Mouse (Mus musculus) gastrocnemius, adult 18-20 months (tissue): ENCODE results near the gene Gm4131. TPM values are rescaled to one million over a fixed set of nuclear protein-coding genes. Genes with fewer than 3 reads are reported as not detected.

ENCODE experiments used
- DNase-seq: peaks from one replicate; pipeline ENCODE4 v3.0.0; 2021; ENCODE audit warnings: low spot score
- total RNA-seq, 2 experiments: library from RNA; stranded (reverse); gene quantifications; 2 replicates each; pipeline ENCODE4 v1.2.3; 2021

Gm4131 gene
- total RNA-seq, 2 experiments from 2014 or later: not detected

DNA sequence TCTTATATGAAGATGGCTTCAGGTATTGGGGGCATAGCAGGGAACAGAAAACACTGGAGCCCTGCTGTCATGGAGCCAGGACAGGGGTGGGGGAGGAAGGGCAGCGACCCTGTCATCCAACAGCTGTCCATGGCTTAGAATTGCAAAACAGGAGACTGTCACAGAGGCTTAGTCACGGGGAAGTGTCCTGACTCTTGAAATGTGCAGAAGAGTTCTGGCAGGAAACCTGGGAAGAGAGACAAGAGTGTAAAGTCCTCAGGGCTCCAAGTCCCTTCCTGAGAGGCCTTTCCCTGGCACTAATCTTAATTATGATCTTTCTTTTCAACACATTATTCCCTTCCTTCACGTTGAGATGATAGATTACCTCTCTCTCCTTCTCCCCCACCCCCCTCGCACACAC lies 16.6 kb downstream of the Gm4131 start:
- no peak for DNase-seq

DNA sequence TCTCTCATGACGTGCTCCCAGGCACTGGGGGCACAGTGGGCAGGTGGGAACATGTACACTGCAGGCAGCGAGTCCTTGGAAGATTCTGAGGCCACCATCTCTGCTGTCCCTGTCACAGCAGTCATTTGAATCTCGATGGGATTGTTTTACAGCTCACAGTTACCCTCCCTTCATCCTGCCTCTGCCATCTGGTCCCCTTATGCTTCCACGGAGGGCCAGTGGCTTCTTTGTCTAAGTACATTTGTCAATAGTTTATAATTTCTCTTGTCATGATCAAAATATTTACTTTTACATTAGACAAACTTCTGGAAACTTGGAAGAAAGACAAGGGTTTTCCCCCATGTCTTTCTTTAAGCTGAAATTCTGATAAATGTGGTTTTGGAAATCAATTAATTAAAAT lies 20.0 kb downstream of the Gm4131 start:
- DNase-seq: no peak

DNA sequence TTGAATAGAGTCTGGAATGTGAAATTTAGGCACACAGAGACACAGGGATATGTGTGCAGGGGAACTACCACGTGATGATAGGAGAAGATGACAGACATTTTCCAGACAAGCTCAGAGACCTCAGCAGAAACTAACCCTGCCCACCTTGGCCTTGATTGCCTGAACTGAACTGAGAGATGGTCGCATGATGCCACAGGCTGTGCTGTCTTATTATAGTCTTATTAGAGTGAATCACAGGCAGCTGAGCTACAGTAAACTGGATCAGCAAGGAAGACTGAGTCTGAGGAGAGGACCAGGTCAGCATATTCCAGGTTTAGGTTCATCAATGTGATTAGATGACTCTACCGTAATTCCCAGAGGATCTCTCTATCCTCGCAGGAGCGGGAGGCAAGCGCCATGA lies 20.4 kb downstream of the Gm4131 start:
- no peak for DNase-seq

DNA sequence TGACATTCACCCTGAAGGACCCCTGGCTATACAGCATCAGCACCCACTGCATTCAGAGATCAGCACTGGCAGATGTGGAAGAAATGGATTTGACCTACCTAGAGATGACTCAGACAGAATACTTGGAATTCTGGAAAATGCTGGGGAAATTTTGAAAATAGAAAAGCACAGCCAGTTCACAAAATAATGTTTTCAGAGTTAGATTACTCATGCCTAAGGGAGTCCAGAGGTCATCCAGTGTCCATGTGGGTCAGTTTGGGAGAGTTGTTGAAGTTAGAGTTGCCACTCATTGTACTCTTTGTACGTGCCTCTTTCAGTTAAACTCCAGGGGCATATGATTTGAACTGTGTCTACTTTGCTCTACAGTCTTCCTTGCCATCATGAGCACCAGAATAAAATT lies 25.0 kb downstream of the Gm4131 start:
- DNase-seq: peak; percentile 40

DNA sequence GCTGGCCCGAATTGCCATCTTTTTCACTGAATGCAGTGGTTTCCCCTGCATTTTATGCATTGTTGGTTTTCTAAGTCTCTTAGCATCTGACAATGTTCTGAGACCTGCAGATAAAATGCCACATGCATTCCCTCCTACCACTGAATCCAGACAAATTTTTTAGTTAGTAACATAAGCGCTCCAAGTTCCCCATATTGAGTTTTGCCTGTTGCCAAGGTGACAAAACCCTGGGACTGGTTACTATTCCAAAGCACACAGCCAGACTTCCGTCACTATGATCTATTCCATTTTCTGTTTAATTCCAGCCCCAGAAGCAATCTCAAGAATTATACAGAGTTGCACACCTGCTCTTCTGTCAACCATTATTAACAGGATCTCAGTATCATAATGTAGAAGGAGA lies 26.9 kb downstream of the Gm4131 start:
- DNase-seq: peak; percentile 16

DNA sequence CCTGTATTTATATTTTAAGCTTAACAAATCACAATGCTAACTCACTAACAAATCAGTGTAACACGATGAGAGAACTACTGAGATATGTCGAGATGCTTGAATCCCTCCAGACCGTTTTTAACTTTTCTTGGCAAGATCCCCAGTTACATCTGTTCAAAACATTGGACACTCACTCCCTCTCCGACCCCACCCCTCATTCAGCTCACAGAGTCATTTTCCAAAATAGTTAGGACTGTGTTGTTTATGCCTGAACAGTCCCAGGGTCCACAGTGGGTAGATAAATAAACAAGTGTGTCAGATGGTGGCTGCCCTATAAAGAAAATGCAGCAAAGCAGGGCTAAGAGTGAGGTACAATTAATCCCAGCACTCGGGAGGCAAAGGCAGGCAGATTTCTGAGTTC lies 29.7 kb downstream of the Gm4131 start:
- peak; percentile 16 for DNase-seq

DNA sequence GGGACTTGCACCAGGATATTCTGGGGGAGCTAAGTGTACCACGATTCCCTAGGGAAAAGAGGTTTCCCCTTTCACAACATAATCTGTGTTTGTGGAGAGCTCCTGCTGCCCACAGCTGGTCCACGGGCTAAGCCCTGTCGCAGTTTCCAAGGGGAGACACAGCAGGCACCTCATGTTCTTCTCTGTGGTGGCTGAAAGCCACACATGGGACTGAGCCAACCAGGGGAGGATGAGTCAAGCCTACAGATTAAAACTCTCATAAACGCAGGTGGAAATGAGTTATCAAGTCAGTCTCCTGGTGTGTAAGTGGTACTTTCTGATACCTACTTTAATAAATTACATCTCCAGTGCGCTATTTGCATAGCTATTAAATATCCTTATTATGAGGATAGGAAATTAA lies 30.6 kb downstream of the Gm4131 start:
- peak; percentile 41 for DNase-seq

DNA sequence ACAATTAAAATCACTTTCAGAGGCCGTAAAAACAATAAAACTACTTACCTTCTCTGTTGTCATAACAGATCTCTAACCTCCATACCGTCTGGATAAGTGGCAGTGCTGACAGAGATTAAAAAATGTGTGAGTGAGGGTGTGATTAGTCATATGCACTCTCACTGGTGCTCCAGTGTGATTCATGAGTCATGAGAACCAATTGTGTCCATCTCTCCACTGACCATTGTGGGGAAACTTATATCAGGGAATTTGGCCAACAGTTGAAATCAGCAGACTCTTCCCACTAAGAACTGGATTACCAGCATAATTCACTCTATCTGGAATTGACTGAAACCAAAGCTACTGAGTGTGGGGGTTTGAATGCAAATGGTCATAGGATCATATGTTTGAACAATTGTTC lies 35.8 kb downstream of the Gm4131 start:
- DNase-seq: no peak

DNA sequence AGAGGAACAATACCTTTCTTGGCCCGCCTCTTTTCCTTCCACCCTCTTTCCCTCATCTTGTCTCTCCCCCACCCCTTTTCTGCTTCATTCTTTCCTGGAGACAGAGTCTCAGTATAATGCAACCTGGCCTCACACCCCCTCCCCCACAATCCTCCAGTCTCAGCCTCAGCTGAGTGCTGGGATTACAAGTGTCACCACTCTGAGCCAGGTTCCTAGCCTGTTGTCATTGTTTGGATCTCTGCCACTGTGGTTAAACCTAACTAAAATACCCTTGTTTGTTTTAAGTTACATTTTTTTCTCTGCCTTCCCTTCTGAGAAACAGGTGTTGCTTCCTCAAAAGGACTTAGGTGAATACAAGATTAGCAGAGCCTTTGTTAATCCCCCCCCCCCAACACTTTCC lies 53.9 kb downstream of the Gm4131 start:
- no peak for DNase-seq

DNA sequence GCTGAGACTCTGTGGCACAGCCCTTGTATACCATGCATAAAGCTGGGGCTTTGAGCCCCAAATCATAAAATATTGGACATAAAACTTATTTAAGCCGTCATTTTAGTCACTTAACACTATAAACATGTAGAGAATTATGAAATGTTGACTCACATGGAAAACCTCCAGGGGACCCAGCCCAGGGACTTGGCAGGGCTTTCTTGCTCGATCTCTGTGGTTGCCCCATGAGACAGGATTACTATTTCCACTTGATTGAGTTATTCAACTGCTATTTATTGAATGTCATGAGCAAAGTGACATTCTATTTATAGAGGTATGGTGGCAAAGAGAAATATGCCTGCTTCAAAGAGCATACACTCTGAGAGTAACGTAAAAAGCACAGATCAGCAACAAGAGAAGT lies 57.4 kb downstream of the Gm4131 start:
- peak; percentile 70 for DNase-seq

DNA sequence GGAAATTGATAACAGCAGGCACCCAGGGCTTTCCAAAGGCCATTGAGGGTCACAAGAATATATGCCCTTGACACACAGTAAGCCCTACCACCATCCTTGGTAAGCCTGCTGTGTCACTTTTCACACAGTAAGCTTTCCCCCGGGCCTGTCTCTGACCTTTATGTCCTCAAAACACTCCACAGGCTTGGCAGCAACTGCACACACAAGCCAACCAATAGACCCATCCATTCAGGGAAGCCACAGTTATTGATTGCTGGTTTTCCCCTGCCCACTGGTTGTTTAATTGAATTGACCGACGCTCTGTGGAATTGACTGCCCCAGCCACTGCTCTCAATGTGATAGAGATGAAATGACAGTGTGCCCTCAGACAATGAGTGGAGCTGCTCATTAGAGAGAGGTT lies 60.5 kb downstream of the Gm4131 start:
- DNase-seq: no peak

DNA sequence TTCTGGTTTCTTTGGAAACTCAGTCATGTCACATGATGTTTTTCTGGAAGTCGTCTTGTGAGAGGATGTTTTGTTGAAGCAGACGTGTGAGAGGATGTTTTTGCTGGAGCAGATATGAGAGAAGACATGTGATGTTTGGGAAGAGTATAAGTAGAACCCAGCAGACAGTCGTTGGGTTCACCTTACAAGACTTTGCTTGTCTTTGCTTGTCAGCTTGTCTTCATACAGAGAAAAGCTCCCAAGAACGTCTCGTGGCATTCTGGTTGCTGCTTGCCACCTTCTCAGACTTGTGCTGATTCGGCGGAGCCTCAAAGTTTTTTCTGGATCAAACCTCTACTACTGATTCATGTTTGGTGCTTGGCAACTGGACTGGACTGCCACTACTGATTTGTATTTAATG lies 69.3 kb downstream of the Gm4131 start:
- no peak for DNase-seq

DNA sequence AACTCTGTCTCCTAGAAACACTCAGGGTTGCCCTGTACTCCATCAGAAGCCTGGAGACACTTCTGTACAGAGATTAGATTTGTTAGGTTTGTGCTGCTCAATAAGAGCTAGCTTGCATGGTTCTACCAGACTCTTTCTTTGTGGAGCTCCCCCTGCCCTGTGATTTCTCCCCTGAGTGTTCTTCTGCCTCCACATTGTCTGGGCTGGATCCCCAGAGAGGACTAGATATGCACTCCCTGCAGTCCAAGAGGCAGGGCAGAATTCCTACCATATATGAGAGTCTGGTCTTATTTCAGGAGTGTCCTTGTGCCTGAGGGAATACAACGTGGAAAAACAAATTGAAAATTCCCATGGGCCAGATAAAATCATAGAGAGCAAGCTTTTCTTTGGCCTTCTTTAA lies 70.2 kb downstream of the Gm4131 start:
- DNase-seq: no peak

DNA sequence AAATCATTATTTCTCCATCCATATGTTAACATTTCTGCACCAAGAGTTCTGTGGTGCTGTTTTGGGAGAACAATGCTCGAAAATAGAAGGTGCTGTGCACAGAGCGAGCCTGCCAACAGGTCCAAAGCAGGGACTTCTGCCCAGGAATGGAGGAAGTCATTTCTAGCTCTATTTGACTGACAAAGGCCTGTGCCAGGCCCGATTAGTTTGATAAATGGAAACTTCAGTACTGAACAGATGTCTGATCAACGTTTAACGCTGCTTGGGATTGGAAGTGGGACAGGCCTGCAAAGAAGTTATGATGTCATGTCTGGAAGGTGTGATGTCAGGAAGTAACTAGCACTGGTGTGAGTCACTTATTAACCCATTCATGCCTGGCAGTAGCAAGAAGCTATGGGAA lies 73.3 kb downstream of the Gm4131 start:
- no peak for DNase-seq

DNA sequence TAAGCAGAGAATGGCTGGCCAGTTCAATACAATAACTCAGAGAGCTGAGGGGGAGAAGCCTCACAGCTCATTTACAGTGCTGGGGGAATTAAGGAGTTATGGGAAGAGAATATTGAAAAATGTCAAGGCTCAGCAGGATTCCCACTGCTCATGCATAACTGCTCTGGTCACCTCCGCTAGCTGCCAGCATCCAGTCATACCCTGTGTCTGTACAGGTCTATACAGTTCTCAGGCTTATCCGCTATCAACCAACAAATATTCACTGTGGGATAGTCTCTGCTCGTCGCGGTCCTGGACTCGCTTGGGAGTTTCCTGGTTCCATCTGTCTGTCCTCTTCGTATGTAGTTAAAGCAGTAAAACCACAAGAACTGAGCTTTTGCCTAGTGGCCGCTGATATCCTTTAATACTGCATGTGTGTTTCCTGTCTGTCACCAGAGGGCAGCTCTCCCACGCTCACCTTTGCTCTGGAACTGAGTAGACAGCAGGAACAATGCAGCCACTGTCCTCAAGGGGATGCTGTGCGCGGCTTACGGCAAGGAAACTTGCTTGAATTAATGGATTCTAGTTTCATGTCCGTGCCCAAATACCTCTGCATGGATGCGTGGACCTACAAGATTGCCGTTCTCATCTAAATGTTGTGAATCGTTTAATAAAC lies 74.4 kb downstream of the Gm4131 start:
- DNase-seq: peak; percentile 70

DNA sequence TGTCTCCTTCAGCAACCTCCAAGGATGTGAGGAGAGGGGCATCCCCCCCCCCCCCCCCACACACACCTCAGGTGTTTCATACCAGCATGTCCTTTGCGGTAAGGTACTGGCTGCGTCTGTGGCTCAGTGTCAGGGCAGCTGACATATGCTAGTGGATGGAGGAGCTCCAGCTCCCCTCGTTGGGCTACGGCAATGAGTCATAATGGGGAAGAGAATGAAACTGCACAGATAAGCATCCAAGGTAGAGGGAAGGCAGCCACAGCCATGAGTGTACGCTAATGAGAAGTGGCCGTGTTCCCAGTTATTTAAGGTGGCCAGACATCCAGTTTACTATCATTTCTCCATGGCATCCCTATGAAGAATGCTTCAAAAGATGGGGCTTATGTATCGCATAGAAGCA lies 78.5 kb downstream of the Gm4131 start:
- DNase-seq: no peak

DNA sequence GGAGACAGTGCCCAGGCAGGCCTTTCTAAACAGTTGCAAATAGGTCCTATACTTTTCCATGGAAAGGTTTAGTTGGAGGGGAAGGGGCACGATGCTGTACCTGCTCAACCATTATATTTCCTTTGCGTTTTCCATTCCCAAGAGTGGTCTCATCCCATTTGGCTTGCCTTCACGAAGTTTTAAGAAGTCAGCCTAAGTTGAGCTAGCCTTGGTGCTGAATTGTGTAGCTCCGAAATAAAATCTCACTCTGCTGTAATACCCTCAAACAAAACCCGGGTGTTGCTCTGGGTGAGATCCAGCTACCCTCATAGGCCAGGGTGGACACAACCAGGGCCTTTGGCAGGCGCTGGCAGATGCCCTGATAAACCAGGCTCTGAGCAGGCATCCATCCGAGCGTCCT lies 85.3 kb downstream of the Gm4131 start:
- no peak for DNase-seq

DNA sequence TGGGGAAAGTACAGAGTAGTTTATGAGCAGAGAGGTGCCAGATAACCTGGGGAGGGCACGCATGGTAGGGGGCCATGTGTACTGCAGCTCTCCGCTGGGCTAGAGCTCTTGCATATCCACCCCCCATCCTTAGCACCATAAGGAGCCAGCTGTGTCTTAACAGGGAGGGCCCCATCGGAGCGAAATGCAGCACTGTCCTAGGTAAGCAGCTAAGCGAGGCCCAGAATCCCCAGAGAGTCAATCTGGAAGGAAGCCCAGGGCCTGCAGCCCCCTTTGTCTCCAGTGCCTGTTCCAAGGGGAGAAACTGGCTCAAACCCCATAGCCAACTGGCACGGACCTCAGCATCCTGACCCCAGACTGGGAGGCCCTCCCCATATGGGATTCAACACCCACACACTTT lies 87.3 kb downstream of the Gm4131 start:
- no peak for DNase-seq

DNA sequence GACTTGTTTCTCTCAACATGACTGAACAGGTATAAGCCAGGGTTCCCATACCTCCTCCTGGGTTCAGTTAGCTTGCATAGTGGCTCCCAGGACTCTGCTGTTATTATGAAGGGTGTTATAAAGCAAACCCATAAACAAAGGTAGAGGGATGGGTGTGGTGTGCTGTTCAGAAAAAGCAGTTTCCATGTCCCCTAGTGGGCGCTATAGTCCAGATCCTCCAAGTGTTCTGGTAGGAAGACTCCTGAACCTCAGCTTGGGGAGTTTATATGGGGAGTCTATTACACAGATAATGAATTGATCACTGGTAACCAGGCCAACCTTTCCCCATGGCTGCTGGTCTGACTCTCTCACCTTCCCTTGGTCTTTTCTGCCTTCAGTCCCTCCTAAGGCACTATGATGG lies 92.2 kb downstream of the Gm4131 start:
- no peak for DNase-seq

DNA sequence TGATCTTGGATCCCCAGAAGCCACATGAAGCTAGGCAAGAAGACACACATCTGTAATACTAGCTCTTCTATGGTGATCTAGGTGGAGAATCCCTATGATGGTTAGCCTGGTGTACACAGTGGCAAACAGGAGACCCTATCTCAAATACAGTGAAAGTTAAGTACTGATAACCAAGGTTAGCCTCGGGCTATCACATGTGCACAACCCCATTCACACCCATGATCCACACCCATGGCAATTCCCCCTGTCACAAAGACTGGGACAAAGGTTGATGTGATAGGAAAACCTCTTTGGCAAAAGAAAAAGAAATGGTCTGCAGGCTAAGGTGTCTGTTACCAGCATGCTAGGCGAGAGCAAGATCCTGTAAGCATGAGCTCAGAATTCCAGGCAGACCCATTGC lies 94.7 kb downstream of the Gm4131 start:
- DNase-seq: no peak

DNA sequence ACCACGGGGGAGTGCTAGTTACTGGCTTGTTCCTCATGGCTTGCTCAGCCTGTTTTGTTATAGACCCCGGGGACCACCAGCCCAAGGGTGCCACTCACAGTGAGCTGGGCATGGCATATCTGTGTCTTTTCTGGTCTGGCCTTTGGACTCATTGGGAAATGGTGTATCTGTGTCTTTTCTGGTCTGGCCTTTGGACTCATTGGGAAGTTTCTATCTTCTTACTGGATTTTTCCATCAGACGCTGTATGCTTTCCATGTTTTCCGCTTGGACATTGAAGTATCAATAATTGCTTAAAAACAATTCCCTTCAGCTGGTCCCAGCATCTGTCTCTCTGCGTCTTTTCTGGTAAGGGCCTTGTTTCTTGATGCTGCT lies 98.0 kb downstream of the Gm4131 start:
- no peak for DNase-seq

DNA sequence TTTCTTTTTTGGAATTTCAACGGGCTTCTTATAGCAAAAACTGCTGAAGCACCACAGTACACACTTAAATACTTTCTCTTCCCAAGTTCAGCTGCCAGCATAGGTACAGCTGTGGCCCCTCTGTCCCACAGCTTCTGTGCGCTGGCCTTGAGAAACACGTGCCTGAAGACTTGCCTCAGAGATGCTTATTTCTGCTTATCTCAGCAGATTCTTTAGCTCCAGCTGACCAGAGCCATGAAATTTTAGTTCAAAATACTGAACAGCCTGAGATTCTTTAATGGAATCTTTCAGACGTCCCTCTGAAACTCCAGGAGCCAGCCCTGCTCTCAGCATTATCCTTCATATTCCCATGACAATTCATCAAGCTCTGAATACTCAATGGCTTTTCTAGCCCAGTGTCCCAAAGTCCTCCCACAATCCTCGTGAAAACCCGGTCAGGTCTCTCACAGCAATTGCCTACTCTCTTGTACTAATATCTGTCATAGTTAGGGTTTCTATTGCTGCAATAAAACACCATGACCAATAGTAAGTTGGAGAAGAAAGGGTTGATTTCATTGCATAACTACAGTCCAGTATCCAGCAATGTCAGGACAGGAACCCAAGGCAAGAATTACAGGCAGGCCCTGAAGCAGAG lies 98.5 kb downstream of the Gm4131 start:
- no peak for DNase-seq

DNA sequence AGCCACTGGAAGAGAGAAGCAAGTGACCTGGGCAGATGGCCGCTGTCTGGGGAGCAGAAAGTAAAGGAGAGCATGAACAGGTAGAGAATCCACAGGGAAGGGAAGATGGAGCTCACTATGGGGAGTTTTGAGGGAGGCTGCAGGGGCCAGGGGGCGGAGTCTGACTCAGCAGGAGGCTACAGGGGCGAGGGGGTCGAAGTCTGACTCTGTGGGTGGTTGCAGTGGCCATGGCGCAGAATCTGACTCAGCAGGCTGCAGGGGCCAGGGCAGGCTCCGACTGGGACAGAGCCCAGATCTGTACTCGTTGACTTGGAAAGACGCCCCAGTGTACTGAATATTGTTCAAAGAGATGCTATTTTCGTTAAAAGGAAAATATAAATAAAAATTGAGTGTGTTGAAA lies 101.8 kb downstream of the Gm4131 start:
- peak; percentile 19 for DNase-seq

DNA sequence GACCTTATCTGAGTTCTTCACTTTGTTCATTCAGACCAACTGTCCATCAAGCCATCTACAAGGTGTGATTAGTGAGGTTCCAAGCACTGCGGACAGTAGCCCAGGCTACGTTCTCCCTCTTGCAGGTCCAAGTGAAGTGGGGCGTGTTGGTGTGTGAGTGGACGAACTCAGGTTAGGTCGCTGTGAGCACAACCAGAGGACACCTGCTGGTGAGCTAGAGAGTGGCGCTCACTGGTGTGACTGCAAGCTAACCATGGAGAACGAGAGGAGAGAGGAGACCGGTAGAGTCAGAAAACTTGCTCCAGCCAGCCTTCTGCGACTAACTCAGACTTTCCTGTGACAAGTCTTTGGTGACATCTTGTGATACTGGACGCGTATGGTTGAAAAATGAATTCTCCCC lies 107.2 kb downstream of the Gm4131 start:
- DNase-seq: no peak
